Mouse (Mus musculus) myocyte (in vitro differentiated cells): ENCODE data around the gene Msi2. TPM values are rescaled to one million over a fixed set of nuclear protein-coding genes. Genes with fewer than 3 reads are reported as not detected.
A peak's percentile ranks its signal among the peaks of the same experiment; 100 is the strongest.

ENCODE experiments used
- H3K27me3 ChIP-seq: one replicate; pipeline ENCODE4 v1.6.1; 2011; ENCODE audit not compliant: control insufficient read depth, insufficient read depth, insufficient read length
- H3K36me3 ChIP-seq: one replicate; pipeline ENCODE4 v1.6.1; 2011; ENCODE audit not compliant: control insufficient read depth, insufficient read depth
- H3K4me2 ChIP-seq: one replicate; pipeline ENCODE4 v1.6.1; 2011; ENCODE audit warnings: low read depth, control low read depth
- H3K4me3 ChIP-seq: one replicate; pipeline ENCODE4 v1.5.1; 2011; ENCODE audit warnings: mild to moderate bottlenecking, control low read depth, moderate library complexity
- H3K79me2 ChIP-seq: one replicate; pipeline ENCODE4 v1.6.1; 2011; ENCODE audit not compliant: control insufficient read depth, insufficient read depth
- H3ac ChIP-seq: one replicate; pipeline ENCODE4 v1.6.1; 2011; ENCODE audit not compliant: control insufficient read depth, insufficient read length
- CEBPB ChIP-seq: IDR thresholded peaks from 2 replicates; pipeline ENCODE4 v1.6.1; 2011; ENCODE audit warnings: mild to moderate bottlenecking, moderate library complexity; ENCODE audit not compliant: poor library complexity, insufficient read depth, severe bottlenecking
- E2F4 ChIP-seq: IDR thresholded peaks from one replicate; pipeline ENCODE4 v1.6.1; 2011; ENCODE audit warnings: mild to moderate bottlenecking, control low read depth, moderate library complexity; ENCODE audit not compliant: insufficient read depth
- MAX ChIP-seq: IDR thresholded peaks from one replicate; pipeline ENCODE4 v1.6.1; 2011; ENCODE audit warnings: low read depth, mild to moderate bottlenecking, control low read depth
- MYOD1 ChIP-seq, 3 experiments: IDR thresholded peaks; one replicate each; pipeline ENCODE4 v1.6.1; 2011; ENCODE audit warnings: control low read depth in 2 of 3, low read depth in 2 of 3, mild to moderate bottlenecking in 2 of 3, moderate library complexity in 1 of 3; ENCODE audit not compliant: insufficient read length in 2 of 3, control insufficient read depth in 1 of 3
- MYOG ChIP-seq, 3 experiments: IDR thresholded peaks; one replicate each; pipeline ENCODE4 v1.6.1; 2011; ENCODE audit warnings: control low read depth in 2 of 3, low read depth in 2 of 3, mild to moderate bottlenecking in 2 of 3; ENCODE audit not compliant: insufficient read length in 2 of 3, control insufficient read depth in 1 of 3, insufficient read depth in 1 of 3
- POLR2A ChIP-seq: IDR thresholded peaks from one replicate; pipeline ENCODE4 v1.6.1; 2011; ENCODE audit warnings: low read depth, mild to moderate bottlenecking, control low read depth, moderate library complexity; ENCODE audit not compliant: insufficient read length
- POLR2AphosphoS2 ChIP-seq: IDR thresholded peaks from one replicate; pipeline ENCODE4 v1.6.1; 2011; ENCODE audit warnings: low read depth, control low read depth; ENCODE audit not compliant: insufficient read length
- REST ChIP-seq: IDR thresholded peaks from one replicate; pipeline ENCODE4 v1.6.1; 2011; ENCODE audit warnings: mild to moderate bottlenecking, control low read depth, moderate library complexity; ENCODE audit not compliant: insufficient read depth, insufficient read length
- SRF ChIP-seq: IDR thresholded peaks from one replicate; pipeline ENCODE4 v1.6.1; 2011; ENCODE audit warnings: low read depth; ENCODE audit not compliant: control insufficient read depth, insufficient read length
- TCF12 ChIP-seq: IDR thresholded peaks from one replicate; pipeline ENCODE4 v1.6.1; 2011; ENCODE audit warnings: mild to moderate bottlenecking, control low read depth; ENCODE audit not compliant: poor library complexity, insufficient read depth, severe bottlenecking
- TCF3 ChIP-seq: IDR thresholded peaks from one replicate; pipeline ENCODE4 v1.6.1; 2011; ENCODE audit warnings: low read depth, control low read depth; ENCODE audit not compliant: insufficient read length
- USF1 ChIP-seq: IDR thresholded peaks from one replicate; pipeline ENCODE4 v1.6.1; 2011; ENCODE audit warnings: low read depth, mild to moderate bottlenecking, control low read depth, moderate library complexity
- polyA plus RNA-seq: library from polyadenylated mRNA; unstranded; fragments of >200 nt; fragmentation: generic; extraction: Trizol; gene quantifications from one replicate; pipeline ENCODE4 v1.2.1, GENCODE M21; 2012; ENCODE audit warnings: missing spikeins

The Msi2 gene
- polyA plus RNA-seq, 1 experiment, result 37.9 TPM

DNA sequence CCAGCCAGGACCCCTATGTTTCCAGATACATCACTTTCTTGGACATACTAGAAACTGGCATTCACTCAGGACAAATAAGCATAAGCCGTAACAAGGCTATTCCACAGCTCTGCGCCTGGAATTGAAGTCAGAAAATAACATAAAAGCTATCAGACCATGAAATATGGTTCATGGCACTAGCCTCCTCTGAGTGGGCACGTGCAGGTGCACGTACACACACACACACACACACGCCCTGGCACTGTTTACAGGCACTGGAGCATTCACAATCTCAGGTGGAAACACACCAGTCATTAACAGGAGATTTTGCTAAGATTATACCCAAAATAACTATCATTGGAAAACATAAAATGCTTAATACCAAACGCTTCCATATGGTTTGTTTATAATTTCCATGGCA lies 81.4 kb downstream of the Msi2 start:
- Histone ChIP-seq H3K36me3 (peaks cover 9% of the 10 kb centered on the region), H3K27me3 (no peaks in the 10 kb centered on the region), H3K79me2 (peaks cover 49% of the 10 kb centered on the region), H3K4me3 (no peak overlapping the region), H3ac (no peak overlapping the region), H3K4me2 (no peak overlapping the region)
- TF ChIP-seq USF1 (no peak), REST (no peak), POLR2A (no peak), E2F4 (no peak), MAX (no peak), POLR2AphosphoS2 (no peak), SRF (no peak)

GRCm38 (mm10) chr11:88636319-88636718 lies 82.0 kb downstream of the Msi2 start:
- no peak overlapping the region for H3ac ChIP-seq
- no peaks in the 10 kb centered on the region for H3K27me3 ChIP-seq
- TF ChIP-seq USF1 (no peak), POLR2A (no peak), POLR2AphosphoS2 (no peak), MYOG (IDR thresholded peaks at IDR 0.05; ENCODE audit: control insufficient read depth in 1 of 3, insufficient read depth in 1 of 3, insufficient read length in 2 of 3, low read depth in 2 of 3) (no peak), SRF (no peak), MAX (no peak), TCF3 (no peak), MYOD1 (IDR thresholded peaks at IDR 0.05; ENCODE audit: control insufficient read depth in 1 of 3, insufficient read length in 2 of 3, low read depth in 2 of 3) (no peak), TCF12 (no peak), E2F4 (no peak), CEBPB (no peak), REST (no peak)
- H3K4me2 ChIP-seq, result no peak overlapping the region
- no peak overlapping the region for H3K4me3 ChIP-seq
- H3K79me2 ChIP-seq, result peaks cover 42% of the 10 kb centered on the region
- H3K36me3 ChIP-seq, result peaks cover 9% of the 10 kb centered on the region

DNA sequence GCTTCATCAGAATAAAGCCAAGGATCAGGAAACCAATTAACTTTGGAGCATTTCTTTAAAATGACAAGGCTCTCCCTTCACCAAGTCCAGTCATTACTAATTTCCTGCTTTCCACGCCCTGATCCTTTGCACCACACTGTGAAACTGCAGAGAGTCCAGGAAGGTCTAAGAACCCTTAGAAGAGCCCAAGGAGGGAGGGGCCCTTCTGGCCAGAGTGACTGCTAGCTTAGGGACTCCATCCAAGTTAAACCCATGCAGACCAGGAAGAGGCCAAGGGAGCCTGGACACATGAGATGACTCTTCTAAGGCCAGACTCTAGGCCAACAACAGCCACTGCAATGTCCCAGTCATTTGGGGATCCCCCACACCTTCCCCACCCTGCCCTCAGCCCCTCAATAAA lies 83.7 kb downstream of the Msi2 start:
- Histone ChIP-seq H3K36me3 (peaks cover 9% of the 10 kb centered on the region), H3K79me2 (peaks cover 50% of the 10 kb centered on the region)
- TF ChIP-seq SRF (no peak), USF1 (no peak), E2F4 (no peak), MYOD1 (IDR thresholded peaks at IDR 0.05; ENCODE audit: control insufficient read depth in 1 of 3, insufficient read length in 2 of 3, low read depth in 2 of 3) (no peak), MAX (no peak), TCF3 (no peak), POLR2A (no peak), REST (no peak), POLR2AphosphoS2 (no peak), TCF12 (no peak), CEBPB (no peak), MYOG (IDR thresholded peaks at IDR 0.05; ENCODE audit: control insufficient read depth in 1 of 3, insufficient read depth in 1 of 3, insufficient read length in 2 of 3, low read depth in 2 of 3) (no peak)

GRCm38 (mm10) chr11:88631932-88632230 lies 86.4 kb downstream of the Msi2 start:
- Histone ChIP-seq H3ac (no peak overlapping the region), H3K36me3 (peaks cover 4% of the 10 kb centered on the region), H3K4me2 (no peak overlapping the region), H3K4me3 (no peak overlapping the region), H3K79me2 (peaks cover 53% of the 10 kb centered on the region), H3K27me3 (no peaks in the 10 kb centered on the region)
- TF ChIP-seq POLR2AphosphoS2 (no peak), USF1 (no peak), MYOD1 (IDR thresholded peaks at IDR 0.05; ENCODE audit: control insufficient read depth in 1 of 3, insufficient read length in 2 of 3, low read depth in 2 of 3) (no peak), TCF3 (no peak), REST (no peak), POLR2A (no peak), MYOG (IDR thresholded peaks at IDR 0.05; ENCODE audit: control insufficient read depth in 1 of 3, insufficient read depth in 1 of 3, insufficient read length in 2 of 3, low read depth in 2 of 3) (no peak), MAX (no peak), SRF (no peak), E2F4 (no peak), TCF12 (no peak), CEBPB (no peak)

More for the DNA sequence above, 83.7 kb downstream of the Msi2 start:
- Histone ChIP-seq H3K4me3 (no peak overlapping the region), H3K27me3 (no peaks in the 10 kb centered on the region), H3K4me2 (peak overlapping the region; percentile 10), H3ac (no peak overlapping the region)
